Mouse (Mus musculus) heart, embryonic 14.5 days (tissue): ENCODE data around the gene Spats1. TPM values are rescaled to one million over a fixed set of nuclear protein-coding genes. Genes with fewer than 3 reads are reported as not detected.
"Not testable (repeated sequence)": the region's sequence is repeated elsewhere in the genome, so short reads cannot be mapped to it uniquely, and the experiment has no call there.

ENCODE experiments used
- ATAC-seq: fragments of 200-750 bp; cut with Nextera tagmentation; 2 replicates; pipeline ENCODE4 v1.8.0; 2017; ENCODE audit warnings: low read depth, moderate TSS enrichment; ENCODE audit not compliant: insufficient number of reproducible peaks, insufficient read depth, low FRiP score
- H3K27ac ChIP-seq, 2 experiments: fragments of 200-500 bp in 1 of 2; fragments of 300-500 bp in 1 of 2; sonication (generic) in 1 of 2; replicated peaks in 1 of 2; 2 replicates each; pipeline ENCODE4 v1.5.1; 2012 to 2014; ENCODE audit warnings: low read depth in 2 of 2, low read length in 2 of 2, control low read depth in 1 of 2, mild to moderate bottlenecking in 1 of 2, mixed read lengths in 1 of 2; ENCODE audit not compliant: control insufficient read depth in 1 of 2, insufficient read depth in 1 of 2
- H3K27me3 ChIP-seq: fragments of 300-500 bp; sonication (generic); 2 replicates; pipeline ENCODE4 v1.6.1; 2014; ENCODE audit warnings: mild to moderate bottlenecking, low read length, control low read depth; ENCODE audit not compliant: control insufficient read depth, insufficient read depth
- H3K36me3 ChIP-seq: fragments of 300-500 bp; sonication (generic); 2 replicates; pipeline ENCODE4 v1.6.1; 2014; ENCODE audit warnings: mild to moderate bottlenecking, control low read depth, low read length, mixed read lengths; ENCODE audit not compliant: control insufficient read depth, insufficient read depth
- H3K4me1 ChIP-seq, 2 experiments: fragments of 200-500 bp in 1 of 2; fragments of 300-500 bp in 1 of 2; sonication (generic) in 1 of 2; 2 replicates each; pipeline ENCODE4 v1.6.1; 2012 to 2014; ENCODE audit warnings: low read length in 2 of 2, control low read depth in 1 of 2, mixed read lengths in 1 of 2; ENCODE audit not compliant: control insufficient read depth in 2 of 2, insufficient read depth in 2 of 2
- H3K4me2 ChIP-seq: fragments of 300-500 bp; sonication (generic); 2 replicates; pipeline ENCODE4 v1.6.1; 2014; ENCODE audit warnings: mild to moderate bottlenecking, low read length
- H3K4me3 ChIP-seq, 2 experiments: fragments of 200-500 bp in 1 of 2; fragments of 300-500 bp in 1 of 2; sonication (generic) in 1 of 2; 2 replicates each; pipeline ENCODE4 v1.5.1; 2012 to 2014; ENCODE audit warnings: low read length in 2 of 2, mild to moderate bottlenecking in 2 of 2, control low read depth in 1 of 2, low read depth in 1 of 2, moderate library complexity in 1 of 2; ENCODE audit not compliant: control insufficient read depth in 1 of 2, insufficient read depth in 1 of 2
- H3K9ac ChIP-seq: fragments of 300-500 bp; sonication (generic); 2 replicates; pipeline ENCODE4 v1.6.1; 2014; ENCODE audit warnings: mild to moderate bottlenecking, low read length
- H3K9me3 ChIP-seq: fragments of 300-500 bp; sonication (generic); 2 replicates; pipeline ENCODE4 v1.6.1; 2016; ENCODE audit warnings: low read length, control low read depth; ENCODE audit not compliant: control insufficient read depth
- WGBS: fragments of 180-500 bp; shearing (Covaris S2); extraction: QIAGEN DNeasy Blood & Tissue Kit; methylation state at CpG from one replicate; pipeline ENCODE4 v1.1.7; 2014; 5-methylcytosine and 5-hydroxymethylcytosine counted together
- polyA plus RNA-seq: library from polyadenylated mRNA; unstranded; fragments of >200 nt; fragmentation: Nextera tagmentation; extraction: Ambion mirVana; gene quantifications from 2 replicates; pipeline ENCODE4 v1.2.1, GENCODE M21; 2014

Gene Spats1
- polyA plus RNA-seq, 1 experiment from 2014 or later, result 1.8 TPM

DNA sequence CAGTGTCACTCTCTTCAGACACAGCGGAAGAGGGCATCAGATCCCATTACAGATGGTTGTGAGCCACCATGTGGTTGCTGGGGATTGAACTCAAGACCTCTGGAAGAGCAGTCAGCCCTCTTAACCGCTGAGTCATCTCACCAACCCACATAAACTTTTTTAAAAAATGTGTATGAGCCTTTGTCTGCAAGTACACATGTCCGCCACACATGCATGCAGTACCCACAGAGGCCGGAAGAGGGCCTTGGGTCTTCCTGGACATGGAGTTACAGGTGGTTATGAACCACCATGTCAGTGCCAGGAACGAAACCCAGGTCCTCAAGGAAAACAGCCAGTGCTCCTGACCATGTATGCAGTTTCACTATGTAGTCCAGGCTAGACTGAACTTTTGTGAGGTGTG is 17.7 kb downstream of the Spats1 start:
- ATAC-seq, result no peak
- 85% methylated on average over 5 of the region's 5 CpGs for WGBS
- Histone ChIP-seq H3K36me3 (no peaks in the 10 kb centered on the region), H3K27ac (no peak overlapping the region), H3K4me3 (no peak overlapping the region), H3K9ac (no peak overlapping the region), H3K27me3 (no peaks in the 10 kb centered on the region), H3K4me2 (no peak overlapping the region), H3K4me1 (no peaks in the 10 kb centered on the region), H3K9me3 (no peaks in the 10 kb centered on the region)

GRCm38 (mm10) chr17:45456260-45457152 is 18.7 kb downstream of the Spats1 start:
- Histone ChIP-seq H3K4me3 (no peak overlapping the region), H3K4me1 (no peaks in the 10 kb centered on the region), H3K27me3 (no peaks in the 10 kb centered on the region), H3K4me2 (no peak overlapping the region), H3K9me3 (no peaks in the 10 kb centered on the region), H3K9ac (no peak overlapping the region), H3K27ac (no peak overlapping the region), H3K36me3 (no peaks in the 10 kb centered on the region)
- 57% methylated on average over 13 of the region's 13 CpGs for WGBS
- no peak for ATAC-seq

DNA sequence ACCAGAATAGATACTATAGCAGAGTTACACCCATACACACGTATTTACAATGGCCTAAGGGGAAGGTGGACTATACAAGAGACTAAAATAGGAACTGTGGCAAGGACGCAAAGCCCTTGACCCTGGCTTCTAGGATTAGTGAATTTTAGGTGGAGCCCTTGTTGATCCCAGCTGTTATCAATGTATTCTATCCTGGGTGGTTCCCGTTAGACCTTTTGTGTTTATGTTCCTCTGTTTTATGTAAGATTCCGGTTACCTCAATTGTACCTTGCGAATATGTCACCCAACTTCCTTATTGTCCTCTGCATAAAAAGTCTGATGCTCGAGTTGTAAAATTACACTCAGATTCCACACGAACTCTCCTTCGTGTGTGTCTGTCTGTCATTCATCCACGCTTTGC is 19.4 kb downstream of the Spats1 start:
- H3K27me3 ChIP-seq, H3K27ac ChIP-seq, H3K36me3 ChIP-seq, H3K9me3 ChIP-seq, H3K4me3 ChIP-seq, H3K4me1 ChIP-seq, H3K9ac ChIP-seq, ATAC-seq, H3K4me2 ChIP-seq: not testable (repeated sequence)
- WGBS, result 81% methylated on average over 8 of the region's 9 CpGs

DNA sequence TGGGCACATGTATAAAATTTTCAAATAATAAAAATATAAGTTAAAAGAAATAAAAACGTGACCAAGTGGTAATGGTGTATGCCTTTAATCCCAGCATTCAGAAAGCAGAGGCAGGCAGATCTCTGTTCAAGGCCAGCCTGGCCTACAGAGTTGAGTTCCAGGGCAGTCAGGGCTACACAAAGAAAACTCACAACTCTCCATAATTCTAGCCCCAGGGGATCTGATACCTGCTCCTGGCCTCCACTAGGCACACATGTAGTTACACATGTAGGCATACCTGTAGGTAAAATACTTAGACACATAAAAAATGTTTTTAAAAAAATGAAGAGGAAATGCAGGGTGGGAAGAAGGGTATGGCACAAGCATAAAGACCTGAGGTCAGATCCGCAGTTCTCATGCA is 20.4 kb downstream of the Spats1 start:
- Histone ChIP-seq H3K9ac (no peak overlapping the region), H3K4me2 (no peak overlapping the region), H3K9me3 (no peaks in the 10 kb centered on the region), H3K36me3 (no peaks in the 10 kb centered on the region), H3K4me1 (no peaks in the 10 kb centered on the region), H3K27ac (no peak overlapping the region), H3K27me3 (no peaks in the 10 kb centered on the region), H3K4me3 (no peak overlapping the region)
- 81% methylated on average over 2 of the region's 2 CpGs for WGBS
- no peak for ATAC-seq

DNA sequence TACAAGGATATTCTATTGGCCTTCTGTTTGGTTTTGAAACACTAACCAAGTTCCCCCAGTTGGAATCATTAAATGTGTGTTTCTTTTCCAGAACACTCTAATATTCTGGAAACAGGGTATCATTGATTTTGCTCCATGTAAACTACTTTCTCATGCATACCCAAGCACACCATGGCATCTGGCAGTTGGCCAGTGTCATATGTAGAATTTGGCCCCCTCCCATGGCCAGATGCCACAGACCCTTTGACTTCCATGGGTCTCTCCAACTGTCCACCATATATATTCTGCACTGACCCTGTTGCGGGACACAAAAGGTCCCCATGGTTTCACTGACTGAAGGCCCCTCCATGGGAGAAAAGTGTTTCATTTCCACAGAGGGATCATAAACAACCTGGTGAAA is 22.9 kb downstream of the Spats1 start:
- WGBS, result 97% methylated on average over 1 of the region's 1 CpGs
- no peak for ATAC-seq
- H3K4me1 ChIP-seq, result peaks cover 0 to 2% of the 10 kb centered on the region in 2 experiments; a peak in 1 of 4 replicates

DNA sequence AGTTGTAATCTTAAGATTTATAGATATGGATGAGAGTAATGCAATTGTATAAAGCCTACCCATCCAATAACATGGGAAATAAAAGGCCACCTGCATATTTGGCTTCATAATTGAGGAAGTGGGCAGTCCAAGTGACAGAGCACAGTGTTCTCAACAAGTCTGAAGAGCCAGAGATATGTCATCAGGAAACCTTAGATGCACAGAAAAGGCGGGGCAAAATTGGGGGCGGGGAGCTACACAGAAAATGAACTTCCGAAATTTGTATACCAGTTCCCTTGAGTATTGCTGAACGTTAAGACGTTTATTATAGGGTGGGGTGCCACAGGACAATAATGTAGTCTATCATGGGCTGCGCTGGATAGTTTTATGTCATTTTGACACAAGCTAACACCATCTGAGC is 25.1 kb downstream of the Spats1 start:
- no peaks in the 10 kb centered on the region for H3K9me3 ChIP-seq
- H3K36me3 ChIP-seq, result 0 out of 2 replicates have a peak, but pooled peaks cover 7% of the 10 kb centered on the region
- peaks cover 0 to 7% of the 10 kb centered on the region in 2 experiments; a peak in 1 of 4 replicates for H3K4me1 ChIP-seq
- H3K4me3 ChIP-seq, result no peak overlapping the region
- 92% methylated on average over 6 of the region's 6 CpGs for WGBS
- H3K27me3 ChIP-seq, result no peaks in the 10 kb centered on the region
- no peak overlapping the region for H3K4me2 ChIP-seq
- H3K27ac ChIP-seq, result no peak overlapping the region
- no peak overlapping the region for H3K9ac ChIP-seq
- no peak for ATAC-seq

More for the DNA sequence above, 22.9 kb downstream of the Spats1 start:
- Histone ChIP-seq H3K27ac (no peak overlapping the region), H3K4me3 (no peak overlapping the region), H3K27me3 (no peaks in the 10 kb centered on the region), H3K9me3 (no peaks in the 10 kb centered on the region), H3K9ac (no peak overlapping the region), H3K36me3 (0 out of 2 replicates have a peak, but pooled peaks cover 4% of the 10 kb centered on the region), H3K4me2 (no peak overlapping the region)

DNA sequence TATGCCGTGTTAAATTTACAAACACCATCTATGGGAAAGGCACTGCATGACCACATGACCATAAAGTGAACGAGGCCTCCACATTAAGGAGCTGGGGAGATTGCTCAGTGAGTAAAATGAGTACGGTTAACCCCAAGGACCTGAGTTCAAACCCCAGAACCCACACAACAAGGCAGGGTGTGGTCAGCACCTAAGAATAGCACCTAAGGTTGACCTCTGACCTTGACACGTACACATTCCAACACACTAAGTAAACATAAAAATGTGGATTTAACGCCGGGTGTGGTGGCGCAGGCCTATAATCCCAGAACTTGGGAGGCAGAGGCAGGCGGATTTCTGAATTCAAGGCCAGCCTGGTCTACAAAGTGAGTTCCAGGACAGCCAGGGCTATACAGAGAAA is 25.6 kb downstream of the Spats1 start:
- no peak overlapping the region for H3K9ac ChIP-seq
- no peak overlapping the region for H3K4me3 ChIP-seq
- no peak for ATAC-seq
- H3K4me2 ChIP-seq, result no peak overlapping the region
- no peak overlapping the region for H3K27ac ChIP-seq
- peaks cover 0 to 7% of the 10 kb centered on the region in 2 experiments; a peak in 1 of 4 replicates for H3K4me1 ChIP-seq
- WGBS, result 81% methylated on average over 8 of the region's 8 CpGs
- H3K9me3 ChIP-seq, result no peaks in the 10 kb centered on the region
- no peaks in the 10 kb centered on the region for H3K27me3 ChIP-seq
- 0 out of 2 replicates have a peak, but pooled peaks cover 7% of the 10 kb centered on the region for H3K36me3 ChIP-seq
